Mouse (Mus musculus) spleen, adult 2 months (tissue): ENCODE data around the gene Lpcat1. TPM values are rescaled to one million over a fixed set of nuclear protein-coding genes. Genes with fewer than 3 reads are reported as not detected.

Experiments used
- DNase-seq, 2 experiments: peaks; one replicate each; pipeline versions ENCODE4 v3.0.0 to v3.0.0-alpha.2; 2012 to 2021; ENCODE audit warnings: low spot score in 2 of 2, low read depth in 1 of 2
- H3K27ac ChIP-seq: fragments of 200-500 bp; 2 replicates; pipeline ENCODE4 v1.5.1; 2012; ENCODE audit warnings: low read length, inconsistent platforms; ENCODE audit not compliant: insufficient read depth
- H3K27me3 ChIP-seq: fragments of 200-500 bp; 2 replicates; pipeline ENCODE4 v1.6.1; 2012; ENCODE audit warnings: mild to moderate bottlenecking, moderate library complexity, low read length, inconsistent platforms; ENCODE audit not compliant: control insufficient read depth, insufficient read depth
- H3K36me3 ChIP-seq: fragments of 200-500 bp; 2 replicates; pipeline ENCODE4 v1.6.1; 2012; ENCODE audit warnings: mild to moderate bottlenecking, low read length, inconsistent platforms; ENCODE audit not compliant: control insufficient read depth, insufficient read depth
- H3K4me1 ChIP-seq: fragments of 200-500 bp; 2 replicates; pipeline ENCODE4 v1.6.1; 2011; ENCODE audit warnings: inconsistent platforms; ENCODE audit not compliant: control insufficient read depth, insufficient read depth, insufficient read length
- H3K4me3 ChIP-seq: fragments of 200-500 bp; 2 replicates; pipeline ENCODE4 v1.5.1; 2011; ENCODE audit warnings: mild to moderate bottlenecking, inconsistent platforms; ENCODE audit not compliant: insufficient read depth, insufficient read length; ENCODE audit errors: extremely low read depth
- CTCF ChIP-seq: fragments of 200-500 bp; IDR thresholded peaks from 2 replicates; pipeline ENCODE4 v1.5.1; 2011; ENCODE audit warnings: mild to moderate bottlenecking, inconsistent platforms; ENCODE audit not compliant: insufficient read depth, insufficient read length, insufficient replicate concordance; ENCODE audit errors: extremely low read depth
- POLR2A ChIP-seq: fragments of 200-500 bp; IDR thresholded peaks from 2 replicates; pipeline ENCODE4 v1.6.1; 2011; ENCODE audit warnings: low read depth, low read length, inconsistent platforms
- WGBS: fragments of 180-500 bp; shearing (Covaris S2); methylation state at CpG from one replicate; pipeline ENCODE4 v1.1.7; 2018; 5-methylcytosine and 5-hydroxymethylcytosine counted together
- polyA plus RNA-seq: library from polyadenylated mRNA; depleted of rRNA; stranded (reverse); fragments of >200 nt; gene quantifications from 2 replicates; pipeline ENCODE4 v1.2.3, GENCODE M21; 2012

Lpcat1 gene
- polyA plus RNA-seq, 1 experiment: 64.9 TPM

- H3K27ac ChIP-seq: peak overlapping the region; percentile 76
- under 1% methylated on average over 48 of the region's 53 CpGs for WGBS
- H3K4me1 ChIP-seq: peaks cover 26% of the 10 kb centered on the region; the same call in 1 of the 2 replicates
- no peak for TF ChIP-seq CTCF
- TF ChIP-seq POLR2A: no peak
- no peaks in the 10 kb centered on the region for H3K36me3 ChIP-seq
- no peaks in the 10 kb centered on the region for H3K27me3 ChIP-seq
- H3K4me3 ChIP-seq: peak overlapping the region; percentile 75
- peak in 1 of 2 experiments; percentile 43 for DNase-seq
Measured at GRCm38 (mm10) chr13:73467421-73468237, 632 bp downstream of the Lpcat1 start.

GRCm38 (mm10) chr13:73468834-73469233, 1.8 kb downstream of the Lpcat1 start:
- TF ChIP-seq POLR2A: no peak
- no peak for TF ChIP-seq CTCF
- WGBS: 70% methylated on average over 3 of the region's 3 CpGs
- H3K4me1 ChIP-seq: peaks cover 27% of the 10 kb centered on the region; the same call in 1 of the 2 replicates
- H3K4me3 ChIP-seq: peak overlapping the region; percentile 36
- no peaks in the 10 kb centered on the region for H3K36me3 ChIP-seq
- H3K27me3 ChIP-seq: no peaks in the 10 kb centered on the region
- no peak for DNase-seq
- H3K27ac ChIP-seq: peak overlapping the region; percentile 52

- Histone ChIP-seq H3K27ac (peak overlapping the region; percentile 65), H3K4me1 (peaks cover 26% of the 10 kb centered on the region; the same call in 1 of the 2 replicates), H3K36me3 (no peaks in the 10 kb centered on the region), H3K4me3 (no peak overlapping the region), H3K27me3 (no peaks in the 10 kb centered on the region)
- TF ChIP-seq POLR2A (no peak), CTCF (no peak)
- peak in 1 of 2 experiments; percentile 35 for DNase-seq
- WGBS: 25% methylated on average over 9 of the region's 9 CpGs
Measured at GRCm38 (mm10) chr13:73469257-73469967, 2.4 kb downstream of the Lpcat1 start.

- Histone ChIP-seq H3K4me1 (peaks cover 16% of the 10 kb centered on the region; the same call in 1 of the 2 replicates), H3K27ac (no peak overlapping the region), H3K4me3 (no peak overlapping the region), H3K36me3 (no peaks in the 10 kb centered on the region), H3K27me3 (no peaks in the 10 kb centered on the region)
- TF ChIP-seq CTCF (no peak), POLR2A (no peak)
- DNase-seq: no peak
- 65% methylated on average over 3 of the region's 3 CpGs for WGBS
Measured at GRCm38 (mm10) chr13:73472481-73472880, 5.5 kb downstream of the Lpcat1 start.

GRCm38 (mm10) chr13:73473746-73474145, 6.7 kb downstream of the Lpcat1 start:
- H3K4me1 ChIP-seq: peaks cover 17% of the 10 kb centered on the region; the same call in 1 of the 2 replicates

GRCm38 (mm10) chr13:73474163-73474562, 7.2 kb downstream of the Lpcat1 start:
- no peak for DNase-seq
- no peak overlapping the region for H3K27ac ChIP-seq
- TF ChIP-seq CTCF: no peak
- TF ChIP-seq POLR2A: no peak
- peaks cover 15% of the 10 kb centered on the region; the same call in 1 of the 2 replicates for H3K4me1 ChIP-seq
- H3K4me3 ChIP-seq: no peak overlapping the region
- no peaks in the 10 kb centered on the region for H3K36me3 ChIP-seq
- no peaks in the 10 kb centered on the region for H3K27me3 ChIP-seq
- WGBS: 87% methylated on average over 6 of the region's 6 CpGs

More at GRCm38 (mm10) chr13:73473746-73474145, 6.7 kb downstream of the Lpcat1 start:
- no peak for DNase-seq
- Histone ChIP-seq H3K27me3 (no peaks in the 10 kb centered on the region), H3K4me3 (no peak overlapping the region), H3K27ac (no peak overlapping the region), H3K36me3 (no peaks in the 10 kb centered on the region)
- WGBS: 93% methylated on average over 2 of the region's 2 CpGs
- TF ChIP-seq CTCF: no peak
- TF ChIP-seq POLR2A: no peak
